Mouse (Mus musculus) megakaryocyte, adult 5-6 weeks (primary cell): ENCODE data around the gene Leprot. TPM values are rescaled to one million over a fixed set of nuclear protein-coding genes. Genes with fewer than 3 reads are reported as not detected.

Experiments
- ATAC-seq: 2 replicates; pipeline ENCODE4 v1.8.0; 2016; ENCODE audit warnings: mild to moderate bottlenecking, inconsistent platforms; ENCODE audit not compliant: poor library complexity, severe bottlenecking
- total RNA-seq, 2 experiments: library from RNA; stranded (forward) in 1 of 2; stranded (reverse) in 1 of 2; fragments of 153-499, 151-499 nt in 1 of 2; fragments of 221-1000, 200-1000 nt in 1 of 2; gene quantifications; 2 replicates each; pipeline versions ENCODE4 v1.2.3 to v1.2.4; 2015 to 2017

Leprot gene
- total RNA-seq, 2 experiments from 2014 or later: 69.0 to 107 TPM

DNA sequence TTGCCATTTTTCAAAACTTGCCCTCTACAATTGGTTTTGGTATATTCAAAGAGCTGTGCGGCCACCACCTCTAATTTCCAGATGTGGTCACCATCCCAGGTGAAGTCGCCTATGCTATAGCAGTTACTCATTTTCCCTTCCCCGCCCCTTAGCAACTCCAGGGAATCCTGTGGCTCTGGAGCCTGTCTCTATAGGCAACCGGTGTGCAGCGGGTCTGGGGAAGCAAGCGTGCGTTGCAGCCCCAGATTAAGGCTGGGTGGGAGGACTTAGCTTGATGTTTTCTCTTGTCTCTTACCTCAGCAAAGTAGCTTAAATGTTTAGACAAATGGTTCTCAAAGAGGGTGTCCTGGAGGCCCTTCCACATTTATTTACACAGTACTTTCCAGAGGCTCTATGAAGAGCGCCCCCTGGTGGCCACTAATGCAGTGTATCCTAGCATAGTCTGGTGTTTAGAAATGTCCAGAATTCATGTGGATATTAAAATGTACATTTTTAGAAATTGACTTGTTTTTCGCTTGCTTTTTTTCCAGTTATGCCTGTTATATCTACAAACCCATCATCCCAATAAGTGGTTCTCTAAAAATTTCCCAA, 16.7 kb downstream of the Leprot start:
- ATAC-seq: peak; percentile 63; the same call in 1 of the 2 replicates

DNA sequence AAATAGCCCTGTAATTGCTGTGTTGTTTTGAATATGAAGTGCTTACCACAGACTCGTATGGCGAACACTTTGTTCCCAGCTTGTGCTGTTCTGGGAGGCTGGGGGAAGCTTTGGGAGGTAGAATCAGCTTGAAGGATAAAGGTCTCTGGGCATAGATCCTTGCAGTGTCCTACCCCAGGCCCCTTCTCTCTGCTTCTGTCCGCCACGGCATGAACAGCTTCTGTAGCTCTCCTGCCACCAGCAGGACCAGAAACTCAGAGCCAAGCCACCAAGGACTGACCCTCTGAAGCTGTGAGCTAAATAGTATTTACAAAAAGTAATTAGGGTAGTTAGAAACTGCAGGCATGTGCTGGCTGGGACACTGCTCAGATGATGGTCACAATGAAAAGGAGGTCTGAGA, 17.2 kb downstream of the Leprot start:
- ATAC-seq: no peak

GRCm38 (mm10) chr4:101669161-101669560, 21.6 kb downstream of the Leprot start:
- no peak for ATAC-seq

- no peak for ATAC-seq
Measured at GRCm38 (mm10) chr4:101669811-101670210, 22.3 kb downstream of the Leprot start.

DNA sequence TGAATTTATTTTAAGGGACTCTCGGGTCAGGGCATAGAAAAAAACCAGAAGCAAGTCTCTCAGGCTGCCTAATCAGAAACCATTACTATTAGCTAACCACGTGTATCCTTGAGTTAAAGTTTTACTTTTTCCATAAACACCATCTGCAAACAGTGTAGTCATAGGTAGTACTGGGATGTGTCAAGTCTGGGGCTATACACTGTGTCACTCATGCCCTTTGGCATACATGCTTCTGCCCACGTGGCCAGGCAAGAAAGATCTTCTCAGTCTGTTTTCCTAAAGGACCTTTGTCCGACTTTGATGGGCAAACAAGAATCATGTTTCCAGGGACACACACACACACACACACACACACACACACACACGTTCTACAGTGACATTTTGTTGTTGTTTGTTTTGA, 27.3 kb downstream of the Leprot start:
- ATAC-seq: no peak

DNA sequence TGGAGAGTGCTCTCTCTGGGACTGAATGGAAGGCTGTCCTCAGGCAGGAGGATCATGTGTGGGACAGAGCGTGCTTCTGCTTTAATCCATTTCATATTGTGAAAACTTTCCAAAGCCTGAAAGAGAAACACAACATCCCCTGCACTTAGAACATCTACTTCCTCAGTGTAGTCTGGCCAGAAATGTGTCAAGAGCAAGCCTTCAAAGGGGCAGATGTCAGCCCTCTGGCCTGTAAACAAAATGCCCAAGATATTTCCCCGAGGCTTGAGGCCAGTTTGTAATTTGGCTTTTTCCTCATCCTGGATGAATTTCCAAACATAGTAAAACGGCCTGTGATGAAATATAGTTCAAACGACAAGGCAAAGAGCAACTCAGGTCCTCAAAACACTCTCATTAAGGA, 28.2 kb downstream of the Leprot start:
- ATAC-seq: no peak

DNA sequence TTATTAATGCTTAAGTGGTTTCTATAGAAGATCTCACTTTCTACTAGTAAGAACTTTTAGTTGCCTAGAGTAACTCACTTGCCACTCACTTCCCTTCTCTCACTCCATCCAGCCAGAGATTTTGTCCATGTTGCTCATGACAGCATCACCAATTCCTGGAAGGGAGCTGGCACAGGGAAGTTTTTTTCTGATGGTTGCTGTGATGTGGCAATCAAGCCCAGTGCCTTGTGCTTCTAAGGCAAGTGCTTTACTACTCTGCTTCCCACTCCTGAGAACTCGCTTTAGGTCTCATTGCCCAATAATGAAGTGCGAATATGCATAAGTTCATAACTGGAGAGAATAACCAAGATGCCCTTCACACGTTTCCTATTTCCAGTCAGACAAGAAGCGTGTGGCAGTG, 35.1 kb downstream of the Leprot start:
- ATAC-seq: no peak

DNA sequence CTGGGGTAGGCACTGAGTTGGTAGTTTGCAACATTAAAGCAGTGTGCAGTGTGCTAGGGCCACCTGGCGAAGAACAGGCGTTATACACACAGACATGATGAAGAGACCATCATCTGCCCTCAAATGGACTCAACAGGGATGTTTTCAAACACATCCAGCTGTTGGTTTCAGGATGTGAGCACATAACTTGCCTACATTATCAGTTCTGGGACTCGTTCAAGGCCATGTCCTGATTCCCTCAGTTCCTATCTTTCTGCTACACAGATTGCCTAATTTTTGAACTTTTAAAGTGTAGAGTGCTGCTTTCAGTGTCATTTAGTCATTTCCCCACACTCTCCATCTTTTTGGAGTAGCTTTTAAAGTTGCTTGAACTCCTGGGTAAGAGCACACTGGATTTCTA, 35.6 kb downstream of the Leprot start:
- no peak for ATAC-seq

DNA sequence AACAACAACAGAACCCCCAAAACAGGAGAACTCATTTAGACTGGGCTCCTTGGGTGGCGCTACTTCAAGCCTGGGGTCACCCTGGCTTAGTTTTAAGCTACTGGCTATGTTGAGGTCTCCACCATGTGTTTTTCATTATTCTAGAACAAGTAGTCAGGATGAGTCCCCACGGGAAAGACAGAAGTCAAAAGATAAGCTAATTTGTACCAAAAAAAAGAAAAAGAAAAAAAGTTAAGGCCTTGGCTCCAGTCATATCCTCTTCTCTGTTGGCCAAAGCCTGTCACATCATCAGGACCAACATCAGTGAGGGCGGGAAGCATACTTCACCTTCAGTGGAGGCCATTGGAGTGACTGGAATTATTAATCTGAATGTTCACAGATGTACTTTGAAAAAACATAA, 37.3 kb downstream of the Leprot start:
- no peak for ATAC-seq

GRCm38 (mm10) chr4:101686227-101686810, 38.8 kb downstream of the Leprot start:
- ATAC-seq: no peak

DNA sequence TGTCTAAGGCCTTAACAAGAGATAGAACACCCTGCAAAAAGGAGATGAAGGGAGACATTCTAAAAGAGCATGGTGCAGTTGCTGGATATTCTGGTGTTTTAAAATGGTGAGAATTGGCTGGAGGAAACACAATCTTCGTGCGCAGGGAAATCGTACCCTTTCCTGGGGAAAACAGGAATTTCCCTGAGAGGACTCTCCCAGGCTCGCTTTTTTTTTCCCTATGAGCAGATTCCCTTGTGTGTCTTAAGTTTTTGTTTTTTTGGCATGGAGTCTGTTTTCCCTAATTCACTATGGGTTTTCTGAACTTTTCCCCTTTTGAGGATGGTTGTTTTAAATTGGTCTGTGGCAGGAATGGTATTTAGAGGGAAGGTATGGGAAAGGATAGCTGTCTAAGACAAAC, 41.7 kb downstream of the Leprot start:
- ATAC-seq: no peak

- ATAC-seq: no peak
Measured at GRCm38 (mm10) chr4:101689645-101690044, 42.1 kb downstream of the Leprot start.

DNA sequence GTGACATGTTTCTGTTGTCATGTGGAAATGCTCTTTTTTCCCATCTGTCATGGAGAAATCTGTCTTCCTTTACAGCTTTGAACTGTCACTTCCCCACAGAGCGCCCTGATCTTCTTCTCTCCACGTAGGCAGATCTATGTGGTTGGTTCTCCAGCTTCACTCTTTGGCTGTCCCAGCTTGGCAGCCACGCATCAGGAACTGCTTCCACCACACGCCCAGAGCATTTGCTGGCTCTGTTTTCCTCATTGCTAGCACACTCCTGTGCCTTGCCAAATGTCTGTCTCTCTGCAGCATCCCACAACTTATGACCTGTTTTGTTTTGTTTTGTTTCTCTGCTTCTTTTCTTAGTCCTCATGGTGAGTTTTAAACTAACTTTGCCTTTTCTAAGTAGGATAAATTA, 45.4 kb downstream of the Leprot start:
- no peak for ATAC-seq

GRCm38 (mm10) chr4:101694529-101694928, 47.0 kb downstream of the Leprot start:
- ATAC-seq: no peak

- ATAC-seq: no peak
Measured at GRCm38 (mm10) chr4:101697236-101697635, 49.7 kb downstream of the Leprot start.

- no peak for ATAC-seq
Measured at GRCm38 (mm10) chr4:101699423-101699822, 51.9 kb downstream of the Leprot start.

- ATAC-seq: no peak
Measured at GRCm38 (mm10) chr4:101700892-101701640, 53.5 kb downstream of the Leprot start.

GRCm38 (mm10) chr4:101705325-101705724, 57.8 kb downstream of the Leprot start:
- no peak for ATAC-seq

- no peak for ATAC-seq
Measured at GRCm38 (mm10) chr4:101707234-101707633, 59.7 kb downstream of the Leprot start.

DNA sequence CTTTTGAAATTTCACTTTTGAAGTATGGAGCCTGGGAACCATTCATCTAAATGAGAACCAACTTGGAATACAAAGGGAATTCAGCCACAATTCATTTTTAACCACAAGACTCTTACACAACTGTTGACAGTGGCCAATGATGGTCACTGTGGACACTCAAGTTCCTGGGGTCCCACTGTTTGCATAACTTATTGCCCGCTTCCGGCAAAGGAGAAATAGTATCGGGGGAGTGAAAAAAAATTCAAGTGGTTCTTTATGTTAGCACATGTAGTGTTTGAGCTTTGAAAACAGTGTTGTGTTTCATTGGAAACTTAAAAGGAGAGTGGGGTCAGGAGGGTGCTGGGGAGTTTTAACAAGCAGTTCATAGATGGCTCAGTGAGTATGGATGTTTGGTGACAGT, 60.4 kb downstream of the Leprot start:
- ATAC-seq: no peak
